Mouse (Mus musculus) lung, adult 2 months (tissue): ENCODE data around the gene Gtf3c3. TPM values are rescaled to one million over a fixed set of nuclear protein-coding genes. Genes with fewer than 3 reads are reported as not detected.
A peak's percentile ranks its signal among the peaks of the same experiment; 100 is the strongest.

Experiments used
- DNase-seq: peaks from one replicate; pipeline ENCODE4 v3.0.0; 2022
- H3K4me1 ChIP-seq: fragments of 200-500 bp; 2 replicates; pipeline ENCODE4 v1.6.1; 2011; ENCODE audit warnings: low read length; ENCODE audit not compliant: control insufficient read depth, insufficient read depth
- H3K4me3 ChIP-seq: fragments of 200-500 bp; replicated peaks from 2 replicates; pipeline ENCODE3; 2011; ENCODE audit warnings: low read depth, mild to moderate bottlenecking, control low read depth, low read length; ENCODE audit errors: extremely low read depth
- CTCF ChIP-seq: fragments of 200-500 bp; IDR thresholded peaks from 2 replicates; pipeline ENCODE4 v1.5.1; 2011; ENCODE audit warnings: mild to moderate bottlenecking, low read length, control low read depth; ENCODE audit not compliant: insufficient read depth
- POLR2A ChIP-seq: fragments of 200-500 bp; IDR thresholded peaks from 2 replicates; pipeline ENCODE4 v1.6.1; 2011; ENCODE audit warnings: low read depth, mild to moderate bottlenecking, control low read depth, low read length, borderline replicate concordance; ENCODE audit errors: extremely low read depth
- WGBS: fragments of 180-500 bp; shearing (Covaris S2); methylation state at CpG from one replicate; pipeline ENCODE4 v1.1.7; 2018; 5-methylcytosine and 5-hydroxymethylcytosine counted together
- polyA plus RNA-seq: library from polyadenylated mRNA; depleted of rRNA; stranded (reverse); fragments of >200 nt; gene quantifications from 2 replicates; pipeline ENCODE4 v1.2.3, GENCODE M21; 2012; rRNA removed

Gtf3c3 gene
- polyA plus RNA-seq, result 2.6 and 4.5 TPM in 2 replicates

DNA sequence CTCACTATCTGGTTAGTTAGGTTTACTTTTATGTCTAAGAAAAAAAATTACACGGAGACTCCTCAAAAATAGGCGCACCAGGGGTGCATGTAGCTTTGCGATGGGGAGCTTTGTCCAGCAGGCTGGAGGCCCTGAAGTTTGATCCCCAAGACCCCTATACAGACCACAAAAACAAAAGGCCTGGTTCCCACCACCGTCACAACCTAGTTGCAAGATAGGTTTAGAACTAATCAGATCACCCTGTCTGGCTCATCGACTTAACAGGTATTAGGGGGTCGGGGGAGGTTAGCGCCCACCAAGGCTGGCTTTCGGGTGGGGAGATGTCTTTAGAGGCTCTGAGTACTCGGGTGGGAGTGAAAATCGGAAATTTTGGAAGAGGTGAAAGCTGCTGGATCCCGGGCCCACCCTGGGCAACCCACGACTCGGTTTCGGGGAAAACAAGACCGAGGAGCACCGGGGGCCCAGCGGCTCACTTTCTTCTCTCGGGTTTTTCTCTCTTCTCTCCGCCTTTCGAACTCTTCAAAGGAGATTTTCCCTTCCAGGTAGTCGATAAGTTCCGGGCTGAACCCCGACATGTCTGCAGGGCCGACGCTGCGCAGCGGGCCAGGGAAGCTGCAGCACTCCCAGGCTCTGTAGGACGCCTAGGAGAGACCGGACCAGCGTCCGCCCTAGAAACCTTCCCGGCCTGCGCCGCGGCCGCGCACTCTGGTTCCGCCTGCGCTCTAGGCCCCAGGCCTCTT, at the start of gene Gtf3c3:
TSS of gene Gtf3c3 (minus strand) at position 632 of the 740 bp plus-strand sequence.
- Histone ChIP-seq H3K4me1 (peaks cover 3% of the 10 kb centered on the region; the same call in 1 of the 2 replicates), H3K4me3 (peak within 1 kb of the TSS; percentile 89)
- TF ChIP-seq CTCF, result no peak
- peak; percentile 81; the same call in 1 of the 2 replicates for TF ChIP-seq POLR2A
- peak; percentile 68 for DNase-seq
- WGBS, result 2% methylated on average over 39 of the region's 39 CpGs

DNA sequence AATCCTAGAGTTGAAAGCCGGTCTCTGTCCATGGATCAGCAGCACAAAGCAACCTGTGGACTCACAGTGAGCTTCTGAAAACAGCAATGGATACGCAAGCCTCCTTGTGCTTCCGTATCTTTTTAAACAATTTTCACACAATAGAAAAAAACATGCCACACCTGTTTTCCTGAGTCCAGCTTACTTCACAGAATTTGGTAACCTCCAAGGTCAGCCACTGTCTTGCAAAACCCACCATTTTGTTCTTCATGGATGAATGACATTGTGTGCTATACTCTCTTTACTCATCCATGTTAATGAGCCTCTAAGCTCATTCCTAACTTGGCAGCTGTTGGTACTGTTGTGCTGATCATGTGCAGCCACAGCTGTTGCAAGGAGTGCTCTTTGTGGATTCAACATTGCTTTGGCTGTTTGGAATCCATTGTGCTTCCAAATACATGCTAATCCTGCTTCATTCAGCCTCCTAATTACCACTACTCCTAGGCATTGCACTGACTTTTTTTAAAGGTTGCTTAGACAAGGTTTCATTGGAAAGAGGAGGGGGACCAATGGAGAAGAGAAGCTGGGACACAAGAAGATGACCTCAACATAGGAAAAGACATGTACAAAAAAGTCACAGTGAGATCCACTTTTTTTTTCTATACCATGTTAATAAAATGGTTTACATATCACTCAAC, 46.1 kb upstream of the Gtf3c3 start:
- 94% methylated on average over 3 of the region's 3 CpGs for WGBS
- no peak overlapping the region for H3K4me3 ChIP-seq
- H3K4me1 ChIP-seq, result no peaks in the 10 kb centered on the region
- DNase-seq, result no peak
- no peak for TF ChIP-seq POLR2A
- no peak for TF ChIP-seq CTCF

DNA sequence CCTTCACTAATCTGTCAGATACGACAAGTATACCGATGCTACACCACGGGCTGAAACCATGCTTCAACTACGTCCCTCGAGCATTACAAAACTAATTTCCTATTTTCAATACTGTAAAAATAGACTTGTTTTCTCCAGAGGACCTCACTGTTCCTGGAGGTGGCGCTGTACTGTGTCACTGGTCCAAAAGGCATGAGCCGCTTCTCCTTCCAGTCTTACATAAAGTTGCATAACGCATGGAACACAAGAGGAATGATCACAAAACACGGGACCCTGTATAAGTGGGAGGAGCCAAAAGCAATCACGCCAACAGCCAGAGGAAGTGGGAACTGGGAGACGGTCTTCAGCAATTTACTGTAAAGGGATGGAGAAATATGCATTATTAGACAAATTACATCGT, 41.7 kb upstream of the Gtf3c3 start:
- Histone ChIP-seq H3K4me1 (no peaks in the 10 kb centered on the region), H3K4me3 (no peak overlapping the region)
- 92% methylated on average over 12 of the region's 12 CpGs for WGBS
- no peak for DNase-seq
- no peak for TF ChIP-seq POLR2A
- no peak for TF ChIP-seq CTCF

- no peak for TF ChIP-seq CTCF
- TF ChIP-seq POLR2A, result no peak
- H3K4me1 ChIP-seq, result no peaks in the 10 kb centered on the region
- no peak for DNase-seq
- no peak overlapping the region for H3K4me3 ChIP-seq
Measured at GRCm38 (mm10) chr1:54468662-54469061, 29.9 kb upstream of the Gtf3c3 start.

- no peaks in the 10 kb centered on the region for H3K4me1 ChIP-seq
- 88% methylated on average over 1 of the region's 1 CpGs for WGBS
- no peak for DNase-seq
- no peak overlapping the region for H3K4me3 ChIP-seq
- TF ChIP-seq POLR2A (no peak), CTCF (no peak)
Measured at GRCm38 (mm10) chr1:54467366-54467765, 28.6 kb upstream of the Gtf3c3 start.

- 80% methylated on average over 2 of the region's 2 CpGs for WGBS
- TF ChIP-seq CTCF, result no peak
- no peak for TF ChIP-seq POLR2A
- no peaks in the 10 kb centered on the region for H3K4me1 ChIP-seq
- DNase-seq, result no peak
- no peak overlapping the region for H3K4me3 ChIP-seq
Measured at GRCm38 (mm10) chr1:54452116-54452515, 13.3 kb upstream of the Gtf3c3 start.

DNA sequence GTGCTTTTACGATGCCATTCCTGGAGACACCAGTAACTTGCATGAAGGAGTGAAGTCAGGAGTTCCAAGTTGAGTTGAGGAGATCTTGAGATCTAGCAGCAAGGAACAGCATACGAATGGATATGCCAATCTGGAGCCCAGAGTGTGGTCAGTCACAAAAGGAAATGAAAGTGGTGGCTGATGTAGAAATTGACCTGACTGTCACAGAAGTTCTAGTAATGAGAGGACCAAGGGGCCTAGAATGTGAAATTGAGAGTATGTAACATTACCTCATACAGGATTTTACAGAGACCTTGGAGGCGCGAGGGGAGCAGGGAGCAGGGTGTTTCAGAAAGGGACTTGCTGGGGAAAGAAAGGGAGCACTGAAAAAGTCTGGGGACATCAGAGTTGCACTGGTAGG, 10.1 kb upstream of the Gtf3c3 start:
- no peak overlapping the region for H3K4me3 ChIP-seq
- H3K4me1 ChIP-seq, result no peaks in the 10 kb centered on the region
- TF ChIP-seq CTCF (no peak), POLR2A (no peak)
- WGBS, result 72% methylated on average over 4 of the region's 4 CpGs
- DNase-seq, result no peak

DNA sequence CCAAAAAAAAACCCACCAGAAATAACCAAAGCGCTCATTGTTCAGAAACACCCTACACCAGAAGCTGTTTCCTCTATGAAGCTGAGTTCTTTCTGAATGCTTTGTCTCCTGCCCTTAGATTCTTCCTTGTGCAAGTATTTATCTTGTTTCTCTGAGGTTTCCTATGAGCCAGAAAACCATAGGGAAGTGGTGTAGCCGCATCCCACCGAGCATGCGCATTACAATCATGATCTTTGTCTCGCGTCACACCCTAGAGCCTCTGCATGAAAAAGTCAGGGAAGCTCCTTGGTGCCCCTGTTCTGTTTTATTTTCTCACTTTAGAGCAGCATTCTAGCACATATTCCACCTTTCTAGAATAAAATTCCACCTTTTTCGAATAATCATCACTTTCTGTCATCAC, 4.9 kb upstream of the Gtf3c3 start:
- Histone ChIP-seq H3K4me1 (0 out of 2 replicates have a peak, but pooled peaks cover 3% of the 10 kb centered on the region), H3K4me3 (no peak overlapping the region)
- no peak for DNase-seq
- TF ChIP-seq CTCF (no peak), POLR2A (no peak)
- WGBS, result 45% methylated on average over 7 of the region's 7 CpGs

DNA sequence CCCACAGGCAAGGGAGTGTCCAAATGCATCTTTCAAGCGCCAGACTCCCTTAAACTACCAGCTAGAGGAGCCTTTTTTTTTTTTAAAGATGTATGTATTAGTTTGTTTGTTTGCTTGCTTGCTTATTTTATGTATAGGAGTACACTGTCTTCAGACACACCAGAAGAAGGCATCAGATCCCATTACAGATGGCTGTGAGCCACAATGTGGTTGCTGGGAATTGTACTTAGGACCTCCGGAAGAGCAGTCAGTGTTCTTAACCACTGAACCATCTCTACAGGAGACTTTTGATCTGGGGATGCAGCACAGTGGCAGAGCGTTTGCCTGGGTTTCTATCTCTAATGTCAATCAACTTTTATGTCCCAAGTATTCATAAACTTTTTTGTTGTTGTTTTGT, 307 bp upstream of the Gtf3c3 start:
- peak overlapping the region; percentile 89 for H3K4me3 ChIP-seq
- WGBS, result 52% methylated on average over 3 of the region's 3 CpGs
- H3K4me1 ChIP-seq, result peaks cover 3% of the 10 kb centered on the region; the same call in 1 of the 2 replicates
- peak; percentile 4 for DNase-seq
- TF ChIP-seq POLR2A (no peak), CTCF (no peak)
